Mouse (Mus musculus) hindbrain, embryonic 16.5 days (tissue): ENCODE measurements around the gene Ddi2. TPM values are rescaled to one million over a fixed set of nuclear protein-coding genes. Genes with fewer than 3 reads are reported as not detected.
A peak's percentile ranks its signal among the peaks of the same experiment; 100 is the strongest.

Source experiments
- ATAC-seq: fragments of 200-750 bp; cut with Nextera tagmentation; 2 replicates; pipeline ENCODE4 v1.8.0; 2017; ENCODE audit warnings: moderate TSS enrichment, moderate library complexity
- H3K27ac ChIP-seq: fragments of 300-500 bp; sonication (generic); 2 replicates; pipeline ENCODE4 v1.5.1; 2014; ENCODE audit warnings: low read depth, mild to moderate bottlenecking, control low read depth, low read length, moderate library complexity
- H3K27me3 ChIP-seq: fragments of 300-500 bp; sonication (generic); replicated peaks from 2 replicates; pipeline ENCODE4 v1.6.1; 2014; ENCODE audit warnings: low read length; ENCODE audit not compliant: control insufficient read depth, insufficient read depth
- H3K36me3 ChIP-seq: fragments of 300-500 bp; sonication (generic); 2 replicates; pipeline ENCODE4 v1.6.1; 2014; ENCODE audit warnings: mild to moderate bottlenecking, low read length, moderate library complexity, mixed read lengths; ENCODE audit not compliant: control insufficient read depth, insufficient read depth
- H3K4me1 ChIP-seq: fragments of 300-500 bp; sonication (generic); 2 replicates; pipeline ENCODE4 v1.6.1; 2014; ENCODE audit warnings: low read depth, low read length; ENCODE audit not compliant: control insufficient read depth, insufficient read depth
- H3K4me2 ChIP-seq: fragments of 300-500 bp; sonication (generic); 2 replicates; pipeline ENCODE4 v1.6.1; 2014; ENCODE audit warnings: mild to moderate bottlenecking, low read length, control low read depth, moderate library complexity
- H3K4me3 ChIP-seq: fragments of 300-500 bp; sonication (generic); 2 replicates; pipeline ENCODE4 v1.5.1; 2014; ENCODE audit warnings: mild to moderate bottlenecking, low read length, control low read depth, moderate library complexity
- H3K9ac ChIP-seq: fragments of 300-500 bp; sonication (generic); 2 replicates; pipeline ENCODE4 v1.6.1; 2014; ENCODE audit warnings: low read depth, mild to moderate bottlenecking, control low read depth, low read length, moderate library complexity
- H3K9me3 ChIP-seq: fragments of 300-500 bp; sonication (generic); 2 replicates; pipeline ENCODE4 v1.6.1; 2014; ENCODE audit warnings: mild to moderate bottlenecking, low read length, moderate library complexity; ENCODE audit not compliant: control insufficient read depth
- WGBS: fragments of 180-500 bp; shearing (Covaris S2); extraction: QIAGEN DNeasy Blood & Tissue Kit; methylation state at CpG from one replicate; pipeline ENCODE4 v1.1.7; 2014; 5-methylcytosine and 5-hydroxymethylcytosine counted together
- polyA plus RNA-seq: library from polyadenylated mRNA; unstranded; fragments of >200 nt; fragmentation: Nextera tagmentation; extraction: Ambion mirVana; gene quantifications from 2 replicates; pipeline ENCODE4 v1.2.1, GENCODE M21; 2015

The Ddi2 gene
- polyA plus RNA-seq, 1 experiment from 2014 or later: 11.0 TPM

GRCm38 (mm10) chr4:141749557-141749956 is 26.3 kb upstream of the Ddi2 start:
- no peak overlapping the region for H3K27ac ChIP-seq
- H3K36me3 ChIP-seq: no peaks in the 10 kb centered on the region
- H3K4me3 ChIP-seq: no peak overlapping the region
- H3K4me2 ChIP-seq: no peak overlapping the region
- H3K4me1 ChIP-seq: no peaks in the 10 kb centered on the region
- H3K27me3 ChIP-seq: no peaks in the 10 kb centered on the region; the same call in 1 of the 2 replicates
- 31% methylated on average over 11 of the region's 11 CpGs for WGBS
- no peak overlapping the region for H3K9ac ChIP-seq
- ATAC-seq: no peak
- no peaks in the 10 kb centered on the region for H3K9me3 ChIP-seq

- H3K36me3 ChIP-seq: no peaks in the 10 kb centered on the region
- H3K4me2 ChIP-seq: no peak within 1 kb of the TSS
- H3K27ac ChIP-seq: no peak within 1 kb of the TSS
- H3K4me1 ChIP-seq: no peaks in the 10 kb centered on the region
- 24% methylated on average over 24 of the region's 25 CpGs for WGBS
- ATAC-seq: no peak
- no peaks in the 10 kb centered on the region; the same call in 1 of the 2 replicates for H3K27me3 ChIP-seq
- no peaks in the 10 kb centered on the region for H3K9me3 ChIP-seq
- no peak within 1 kb of the TSS for H3K4me3 ChIP-seq
- no peak within 1 kb of the TSS for H3K9ac ChIP-seq
These were observed 23.5 kb upstream of the Ddi2 start, which contains the start of gene Agmat for GRCm38 (mm10) chr4:141746578-141747346. Agmat (plus strand) TSS chr4:141746672.

GRCm38 (mm10) chr4:141742381-141742780 is 19.2 kb upstream of the Ddi2 start:
- no peaks in the 10 kb centered on the region for H3K36me3 ChIP-seq
- H3K4me1 ChIP-seq: no peaks in the 10 kb centered on the region
- H3K4me2 ChIP-seq: no peak overlapping the region
- WGBS: 90% methylated on average over 4 of the region's 4 CpGs
- ATAC-seq: no peak
- H3K27me3 ChIP-seq: no peaks in the 10 kb centered on the region; the same call in 1 of the 2 replicates
- H3K9me3 ChIP-seq: no peaks in the 10 kb centered on the region
- H3K9ac ChIP-seq: no peak overlapping the region
- H3K27ac ChIP-seq: no peak overlapping the region
- no peak overlapping the region for H3K4me3 ChIP-seq

GRCm38 (mm10) chr4:141741856-141742255 is 18.6 kb upstream of the Ddi2 start:
- 70% methylated on average over 9 of the region's 9 CpGs for WGBS
- no peak for ATAC-seq
- no peak overlapping the region for H3K4me2 ChIP-seq
- H3K4me1 ChIP-seq: no peaks in the 10 kb centered on the region
- H3K4me3 ChIP-seq: no peak overlapping the region
- H3K9me3 ChIP-seq: no peaks in the 10 kb centered on the region
- no peak overlapping the region for H3K27ac ChIP-seq
- H3K9ac ChIP-seq: no peak overlapping the region
- no peaks in the 10 kb centered on the region for H3K36me3 ChIP-seq
- no peaks in the 10 kb centered on the region; the same call in 1 of the 2 replicates for H3K27me3 ChIP-seq

GRCm38 (mm10) chr4:141738015-141738414 is 14.8 kb upstream of the Ddi2 start:
- Histone ChIP-seq H3K9me3 (no peaks in the 10 kb centered on the region), H3K36me3 (no peaks in the 10 kb centered on the region), H3K27me3 (no peaks in the 10 kb centered on the region), H3K9ac (no peak overlapping the region), H3K4me3 (no peak overlapping the region), H3K4me1 (peaks cover 10% of the 10 kb centered on the region), H3K27ac (no peak overlapping the region), H3K4me2 (no peak overlapping the region)
- ATAC-seq: no peak
- WGBS: 78% methylated on average over 8 of the region's 8 CpGs

- ATAC-seq: no peak
- WGBS: 69% methylated on average over 4 of the region's 4 CpGs
- H3K4me2 ChIP-seq: no peak overlapping the region
These were observed 13.6 kb upstream of the Ddi2 start for GRCm38 (mm10) chr4:141736856-141737255.

GRCm38 (mm10) chr4:141735206-141735560 is 12.0 kb upstream of the Ddi2 start:
- H3K4me2 ChIP-seq: peak overlapping the region; percentile 86
- ATAC-seq: no peak
- peak overlapping the region; percentile 52 for H3K4me3 ChIP-seq
- H3K4me1 ChIP-seq: peaks cover 10% of the 10 kb centered on the region
- H3K27me3 ChIP-seq: no peaks in the 10 kb centered on the region
- 23% methylated on average over 9 of the region's 9 CpGs for WGBS
- no peaks in the 10 kb centered on the region for H3K36me3 ChIP-seq
- no peaks in the 10 kb centered on the region for H3K9me3 ChIP-seq
- peak overlapping the region; percentile 71 for H3K27ac ChIP-seq
- H3K9ac ChIP-seq: peak overlapping the region; percentile 67

More at GRCm38 (mm10) chr4:141736856-141737255, 13.6 kb upstream of the Ddi2 start:
- Histone ChIP-seq H3K36me3 (no peaks in the 10 kb centered on the region), H3K27ac (no peak overlapping the region), H3K4me1 (peaks cover 10% of the 10 kb centered on the region), H3K4me3 (no peak overlapping the region), H3K9ac (no peak overlapping the region), H3K27me3 (no peaks in the 10 kb centered on the region), H3K9me3 (no peaks in the 10 kb centered on the region)

GRCm38 (mm10) chr4:141734446-141735205 is 11.4 kb upstream of the Ddi2 start:
- peak overlapping the region; percentile 74 for H3K27ac ChIP-seq
- H3K4me3 ChIP-seq: peak overlapping the region; percentile 52
- H3K27me3 ChIP-seq: no peaks in the 10 kb centered on the region
- H3K36me3 ChIP-seq: no peaks in the 10 kb centered on the region
- WGBS: 8% methylated on average over 24 of the region's 24 CpGs
- peaks cover 10% of the 10 kb centered on the region for H3K4me1 ChIP-seq
- H3K9me3 ChIP-seq: no peaks in the 10 kb centered on the region
- H3K4me2 ChIP-seq: peak overlapping the region; percentile 86
- peak; percentile 99 for ATAC-seq
- H3K9ac ChIP-seq: peak overlapping the region; percentile 67

- no peaks in the 10 kb centered on the region for H3K9me3 ChIP-seq
- peaks cover 10% of the 10 kb centered on the region for H3K4me1 ChIP-seq
- H3K4me3 ChIP-seq: no peak overlapping the region
- no peak overlapping the region for H3K4me2 ChIP-seq
- H3K9ac ChIP-seq: no peak overlapping the region
- ATAC-seq: no peak
- H3K27ac ChIP-seq: no peak overlapping the region
- no peaks in the 10 kb centered on the region for H3K36me3 ChIP-seq
- no peaks in the 10 kb centered on the region for H3K27me3 ChIP-seq
- WGBS: 75% methylated on average over 5 of the region's 5 CpGs
These were observed 8.5 kb upstream of the Ddi2 start for GRCm38 (mm10) chr4:141731766-141732165.
